Mouse (Mus musculus) frontal cortex, adult 2 months (tissue): ENCODE results near the gene Hist2h2aa2. TPM values are rescaled to one million over a fixed set of nuclear protein-coding genes. Genes with fewer than 3 reads are reported as not detected.
"Not testable (repeated sequence)": the region's sequence is repeated elsewhere in the genome, so short reads cannot be mapped to it uniquely, and the experiment has no call there.

Experiments
- DNase-seq, 2 experiments: peaks; one replicate each; pipeline ENCODE4 v3.0.0; 2022; ENCODE audit warnings: low spot score in 1 of 2; ENCODE audit errors: extremely low spot score in 1 of 2
- polyA plus RNA-seq: library from polyadenylated mRNA; depleted of rRNA; stranded (reverse); fragments of >200 nt; gene quantifications from 2 replicates; pipeline ENCODE4 v1.2.3, GENCODE M21; 2012

Hist2h2aa2 gene
- polyA plus RNA-seq, 1 experiment: 6.9 TPM

DNA sequence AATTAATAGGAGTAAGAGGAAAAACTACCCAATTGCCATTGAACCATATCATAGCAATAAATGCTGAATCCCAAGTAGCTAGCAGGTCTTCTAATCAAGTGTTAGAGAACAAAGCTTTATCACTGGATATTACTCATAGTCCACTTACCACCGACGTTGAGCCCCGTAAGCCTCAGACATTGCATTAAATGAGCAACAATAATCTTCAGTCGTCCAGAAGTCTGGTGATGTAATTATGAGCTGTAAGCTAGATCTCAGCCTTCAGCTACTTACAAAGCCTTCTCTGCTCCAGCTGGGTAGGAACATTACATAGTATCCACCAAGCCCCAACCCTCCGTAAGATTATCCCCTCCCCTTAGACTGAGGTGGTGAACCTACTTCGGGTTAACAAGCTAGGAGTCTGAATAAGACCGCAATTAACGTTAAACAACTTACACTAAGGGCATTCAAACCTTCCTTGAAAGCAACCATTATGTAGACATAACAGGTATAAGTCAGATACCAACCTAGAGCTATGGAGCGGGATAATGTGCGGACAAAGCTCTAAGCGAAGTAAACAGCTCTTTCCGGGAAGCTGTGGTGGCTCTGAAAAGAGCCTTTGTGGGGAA, 2.1 kb downstream of the Hist2h2aa2 start:
- no peak for DNase-seq

- DNase-seq: no peak
These were observed 2.7 kb downstream of the Hist2h2aa2 start for GRCm38 (mm10) chr3:96237335-96237903.

DNA sequence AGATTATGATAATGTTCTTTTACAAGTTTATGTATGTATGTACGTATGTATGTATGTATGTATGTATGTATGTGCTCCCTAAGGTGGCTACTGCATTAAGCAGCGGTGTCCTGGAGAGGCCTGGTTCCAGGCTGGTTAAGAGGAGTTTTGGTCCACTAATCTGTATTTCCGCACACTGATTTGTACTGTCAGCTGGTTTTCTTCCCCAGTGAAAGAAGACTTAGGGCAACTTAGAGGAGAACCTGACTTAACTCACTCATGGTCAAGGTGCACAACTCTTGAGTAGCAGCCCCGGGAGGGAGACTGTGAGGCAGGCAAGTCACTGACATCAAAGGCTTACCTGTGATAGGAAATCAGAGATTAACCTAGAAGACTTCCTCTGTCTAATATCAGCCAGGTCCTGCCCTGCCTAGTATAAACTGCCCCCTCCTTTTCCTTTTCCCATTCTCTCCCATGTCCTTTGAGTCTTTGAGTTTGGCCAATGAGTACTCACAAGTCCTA, 3.2 kb downstream of the Hist2h2aa2 start:
- no peak for DNase-seq

DNA sequence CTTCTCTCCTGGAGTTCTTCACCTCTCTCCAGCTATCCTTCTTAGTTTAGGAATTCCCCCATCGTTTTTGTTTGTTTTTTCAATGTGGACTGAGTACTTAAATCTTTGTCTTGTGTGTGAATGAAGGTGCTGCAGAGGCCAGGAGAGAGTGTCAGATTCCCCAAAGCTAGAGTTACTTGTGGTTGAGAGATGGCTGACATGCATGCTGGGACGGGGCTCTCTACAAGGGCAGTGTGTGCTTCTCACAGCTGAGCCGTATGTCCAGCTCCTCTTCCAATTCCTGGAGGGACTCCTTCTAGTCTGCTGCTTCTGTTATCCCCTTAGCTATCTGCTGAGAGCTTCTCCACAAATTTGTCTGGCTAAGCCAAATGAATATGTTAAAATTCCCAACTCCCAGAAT, 4.2 kb downstream of the Hist2h2aa2 start:
- DNase-seq: no peak

DNA sequence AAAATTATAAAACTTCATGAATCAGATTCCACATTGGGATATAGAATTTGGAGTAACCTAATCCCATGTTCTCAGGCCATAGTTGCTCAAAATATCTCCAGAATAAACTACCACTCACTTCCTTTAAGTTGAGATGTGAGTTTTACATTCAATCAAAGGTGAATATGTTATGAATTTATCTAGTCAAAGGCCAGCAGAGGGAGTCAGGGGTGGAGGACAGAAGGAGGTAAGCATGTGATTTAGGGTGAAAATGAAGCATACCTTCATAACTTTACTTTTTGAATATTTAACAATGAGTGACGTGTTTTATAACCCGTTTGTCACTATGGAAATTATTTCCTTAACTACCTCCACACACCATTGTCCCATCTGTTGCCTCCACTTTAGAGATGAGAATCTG, 5.2 kb downstream of the Hist2h2aa2 start:
- DNase-seq: no peak

GRCm38 (mm10) chr3:96231758-96232120, 8.3 kb downstream of the Hist2h2aa2 start:
- DNase-seq: no peak

- no peak for DNase-seq
These were observed 8.9 kb downstream of the Hist2h2aa2 start for GRCm38 (mm10) chr3:96230910-96231757.

- DNase-seq: no peak
These were observed 9.7 kb downstream of the Hist2h2aa2 start for GRCm38 (mm10) chr3:96230404-96230803.

DNA sequence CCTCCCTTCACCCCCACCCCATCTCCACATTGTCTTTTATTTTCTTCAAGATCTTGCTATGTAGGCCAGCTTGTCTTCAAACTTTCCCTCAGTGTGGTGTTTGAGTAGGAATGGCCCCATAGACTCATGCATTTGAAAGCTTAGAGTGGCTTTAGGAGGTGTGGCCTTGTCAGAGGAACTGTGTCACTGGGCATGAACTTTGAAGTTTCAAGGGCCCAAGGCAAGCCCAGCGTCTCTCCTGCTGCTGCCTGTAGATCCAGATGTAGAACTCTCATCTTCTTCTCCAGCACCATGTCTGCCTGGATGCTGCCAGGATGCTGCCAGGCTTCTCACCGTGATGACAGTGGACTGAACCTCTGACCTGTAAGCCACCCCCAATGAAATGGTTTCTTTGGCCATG, 11.2 kb downstream of the Hist2h2aa2 start:
- DNase-seq: no peak

GRCm38 (mm10) chr3:96226695-96227648, 13.1 kb downstream of the Hist2h2aa2 start:
- no peak for DNase-seq

DNA sequence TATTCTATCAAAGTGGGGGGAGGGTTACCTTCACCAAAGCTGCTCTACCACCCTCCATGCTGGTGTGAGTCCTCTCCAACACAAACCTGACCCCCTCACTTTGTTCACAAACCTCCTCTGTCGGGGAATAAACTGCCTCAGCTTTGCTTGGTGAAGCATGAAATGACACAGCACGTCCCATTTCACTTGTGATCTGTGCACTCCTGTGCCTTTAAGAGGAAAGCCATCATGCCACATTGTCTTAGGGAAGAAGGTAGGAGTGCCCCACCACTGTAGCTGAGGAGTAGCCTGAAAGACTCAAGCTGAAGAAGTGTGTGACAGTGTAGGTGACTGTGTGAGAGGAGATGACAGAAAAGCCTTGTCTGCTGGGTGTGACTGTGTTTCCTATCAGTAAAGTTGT, 14.7 kb downstream of the Hist2h2aa2 start:
- no peak for DNase-seq

DNA sequence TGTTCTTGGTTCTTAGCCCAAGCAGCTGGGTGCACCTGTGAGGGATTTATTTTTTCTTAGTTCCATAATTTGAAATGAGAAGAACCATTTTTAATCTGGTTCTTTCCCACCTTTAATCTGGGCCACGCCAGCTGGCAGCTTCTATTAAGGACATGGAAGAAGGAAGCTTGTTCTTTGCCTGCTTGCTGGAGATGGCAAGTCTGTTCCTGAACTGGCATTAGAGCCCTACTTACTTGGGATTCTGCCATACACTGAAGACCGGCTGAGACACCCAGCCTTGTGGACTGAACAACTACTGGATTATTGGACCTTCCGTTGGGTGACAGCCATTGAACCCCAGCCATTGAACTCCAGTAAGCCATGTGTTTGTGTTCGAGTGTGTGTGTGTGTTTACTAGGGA, 17.3 kb downstream of the Hist2h2aa2 start:
- no peak for DNase-seq

GRCm38 (mm10) chr3:96221640-96222038, 18.4 kb downstream of the Hist2h2aa2 start:
- no peak for DNase-seq

DNA sequence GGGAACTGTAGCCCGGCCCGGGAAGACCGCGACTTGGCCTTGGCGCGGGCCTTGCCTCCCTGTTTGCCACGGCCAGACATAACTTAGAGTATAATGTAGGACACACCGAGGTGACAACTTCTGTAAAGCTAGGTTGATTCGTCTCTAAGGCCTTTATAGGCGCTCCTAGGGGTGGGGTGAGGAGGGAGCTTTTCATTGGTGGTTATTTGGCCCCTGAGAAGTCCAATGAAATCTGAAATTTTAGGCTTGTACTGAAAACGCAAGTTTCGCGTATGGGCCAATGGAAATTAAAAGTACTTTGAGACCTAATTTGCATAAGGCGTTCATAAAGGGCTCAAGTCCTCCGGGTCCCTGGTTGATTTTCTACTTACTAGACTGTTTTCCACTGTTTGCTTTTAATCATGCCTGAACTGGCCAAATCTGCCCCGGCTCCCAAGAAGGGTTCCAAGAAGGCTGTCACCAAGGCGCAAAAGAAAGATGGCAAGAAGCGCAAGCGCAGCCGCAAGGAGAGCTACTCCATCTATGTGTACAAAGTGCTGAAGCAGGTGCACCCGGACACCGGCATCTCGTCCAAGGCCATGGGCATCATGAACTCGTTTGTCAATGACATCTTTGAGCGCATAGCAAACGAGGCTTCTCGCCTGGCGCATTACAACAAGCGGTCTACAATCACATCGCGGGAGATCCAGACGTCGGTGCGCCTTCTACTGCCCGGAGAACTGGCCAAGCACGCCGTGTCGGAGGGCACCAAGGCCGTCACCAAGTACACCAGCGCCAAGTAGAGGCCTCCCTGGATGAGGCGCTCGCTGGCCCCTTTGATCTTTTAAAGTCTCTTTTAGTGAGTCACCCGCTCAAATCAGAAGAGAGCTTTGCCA, 19.1 kb downstream of the Hist2h2aa2 start, which contains the start of the genes Hist2h2ac and Hist2h2be:
Hist2h2ac (minus strand) TSS at position 116 of the 875 bp plus-strand sequence.
Hist2h2be (plus strand) TSS at position 355 of the 875 bp plus-strand sequence.
- DNase-seq: peak; percentile 88 to 92

- DNase-seq: not testable (repeated sequence)
These were observed 19.8 kb downstream of the Hist2h2aa2 start for GRCm38 (mm10) chr3:96220131-96220764.

- DNase-seq: peak; percentile 86 to 89
These were observed 20.4 kb downstream of the Hist2h2aa2 start, which contains the start of the genes Bola1 and Hist2h2ab for GRCm38 (mm10) chr3:96219661-96220130. Gene Bola1 (minus strand): TSS chr3:96219709. Gene Hist2h2ab (plus strand): TSS chr3:96219865.

DNA sequence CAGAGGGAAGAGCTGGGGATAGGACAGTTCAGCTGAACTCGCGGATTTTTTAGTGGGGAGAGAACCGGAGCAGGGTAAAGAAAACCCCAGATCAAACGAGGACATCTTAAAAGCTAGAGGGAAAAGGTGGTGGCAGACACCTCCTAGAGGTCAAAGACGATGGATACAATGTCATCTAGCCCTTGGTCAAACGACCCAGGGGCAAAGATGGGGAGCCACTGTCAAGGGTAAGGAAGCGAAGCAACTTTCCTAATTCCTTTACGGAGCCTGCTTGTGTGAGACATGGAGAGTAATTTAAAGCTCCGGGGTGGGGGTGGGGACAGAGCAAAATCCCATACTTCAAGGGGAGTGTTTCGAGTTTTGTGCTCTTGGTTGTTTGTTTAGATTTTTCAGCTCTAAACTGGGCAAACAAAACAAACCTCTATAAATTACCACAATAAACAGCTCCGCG, 20.9 kb downstream of the Hist2h2aa2 start:
- DNase-seq: no peak

- DNase-seq: no peak
These were observed 30.8 kb downstream of the Hist2h2aa2 start for GRCm38 (mm10) chr3:96209242-96209641.
